In the genomic region with DNA sequence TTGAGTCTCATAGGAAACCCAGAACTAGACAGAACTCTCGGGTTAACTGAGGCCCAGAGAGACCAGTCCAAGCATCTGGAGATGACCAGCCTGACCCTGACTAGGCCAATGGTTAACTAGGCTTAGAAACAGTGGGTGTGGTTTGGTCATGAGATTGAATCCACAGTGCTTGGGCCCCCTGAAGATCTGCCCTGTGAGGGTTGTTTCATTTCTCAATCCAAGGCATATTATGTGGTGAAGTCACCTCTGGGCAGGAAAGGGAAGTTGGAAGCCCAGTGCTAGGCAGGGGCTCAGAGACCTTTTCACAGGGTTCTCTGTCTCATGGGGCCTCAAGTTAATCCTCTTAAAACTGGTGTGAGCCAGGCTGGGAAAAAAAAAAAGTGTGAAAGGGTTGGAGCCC, we compare ENCODE assay signal across 1 mouse cellular context.
TF ChIP-seq lines count a peak whose summit lies in the region.

No protein-coding gene starts in this region.

TF ChIP-seq in MEL, 35 proteins besides CTCF, POLR2A, EP300 and RAD21 (continued from another document):
- peak; percentile 62; the same call in 1 of the 2 replicates for TF ChIP-seq TBP (IDR thresholded peaks at IDR 0.05; ENCODE audit: low read depth, low read length)
- TF ChIP-seq SIN3A (IDR thresholded peaks at IDR 0.05; ENCODE audit: low read length): peak; percentile 40; the same call in 1 of the 2 replicates
